Mouse (Mus musculus) liver, adult (tissue): Measurements from ENCODE around the gene Tmem150a.

Experiments used
- GATA4 ChIP-seq: IDR thresholded peaks from 2 replicates; pipeline ENCODE4 v1.6.1; 2014; ENCODE audit warnings: mild to moderate bottlenecking, low read length; ENCODE audit not compliant: insufficient replicate concordance

The Tmem150a gene

DNA sequence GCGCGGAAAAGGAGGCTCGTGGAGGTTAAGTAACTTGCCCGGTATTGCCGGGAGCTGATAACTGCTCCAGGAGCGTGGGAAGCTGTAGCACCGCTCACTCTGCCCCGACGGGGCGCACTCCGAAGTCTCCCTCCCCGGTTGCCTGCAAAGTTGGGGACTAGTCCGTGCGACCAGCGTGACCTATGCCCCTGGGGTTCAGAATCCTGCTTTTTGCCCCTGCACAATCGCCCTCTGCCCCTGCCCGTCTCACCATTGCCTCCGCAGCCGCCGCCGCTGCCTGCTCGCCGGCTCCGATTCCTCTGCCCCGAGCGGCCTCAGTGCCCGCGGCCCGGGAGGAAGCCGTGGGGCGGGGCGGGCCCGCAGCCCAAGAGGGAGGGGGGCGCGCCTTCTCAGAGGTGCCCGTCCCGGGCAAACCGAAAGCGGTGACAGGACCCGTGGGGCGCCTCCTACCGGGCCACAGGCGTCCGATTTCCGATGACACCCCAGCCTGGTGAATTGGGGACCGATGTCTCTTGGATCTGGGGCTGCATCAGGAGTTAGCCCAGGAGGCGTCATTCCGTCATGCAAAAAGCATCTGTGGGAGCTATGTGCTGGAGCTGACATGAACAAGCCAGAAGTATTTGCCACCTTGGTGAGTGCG is 25.0 kb downstream of the Tmem150a start, which contains the start of gene Vamp5:
Gene Vamp5 (minus strand): TSS at position 338 of the 640 bp plus-strand sequence.
- TF ChIP-seq GATA4, result peak; percentile 5; the same call in 1 of the 2 replicates

DNA sequence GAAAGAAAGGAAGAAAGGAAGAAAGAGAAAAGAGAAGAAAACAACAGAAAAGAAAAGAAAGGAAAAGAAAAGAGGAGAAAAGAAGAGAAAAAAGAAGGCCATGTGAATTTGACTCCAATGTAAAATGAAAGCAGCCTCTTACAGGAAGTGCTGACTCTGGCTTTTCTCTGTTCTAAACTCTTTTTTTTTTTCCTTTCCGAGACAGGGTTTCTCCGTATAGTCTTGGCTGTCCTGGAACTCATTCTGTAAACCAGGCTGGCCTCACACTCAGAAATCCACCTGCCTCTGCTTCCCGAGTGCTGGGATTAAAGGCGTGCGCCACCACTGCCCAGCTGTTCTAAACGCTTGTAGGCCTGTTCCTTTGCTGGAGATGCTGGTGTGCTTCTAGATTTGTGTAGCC is 27.2 kb downstream of the Tmem150a start:
- TF ChIP-seq GATA4, result no peak

DNA sequence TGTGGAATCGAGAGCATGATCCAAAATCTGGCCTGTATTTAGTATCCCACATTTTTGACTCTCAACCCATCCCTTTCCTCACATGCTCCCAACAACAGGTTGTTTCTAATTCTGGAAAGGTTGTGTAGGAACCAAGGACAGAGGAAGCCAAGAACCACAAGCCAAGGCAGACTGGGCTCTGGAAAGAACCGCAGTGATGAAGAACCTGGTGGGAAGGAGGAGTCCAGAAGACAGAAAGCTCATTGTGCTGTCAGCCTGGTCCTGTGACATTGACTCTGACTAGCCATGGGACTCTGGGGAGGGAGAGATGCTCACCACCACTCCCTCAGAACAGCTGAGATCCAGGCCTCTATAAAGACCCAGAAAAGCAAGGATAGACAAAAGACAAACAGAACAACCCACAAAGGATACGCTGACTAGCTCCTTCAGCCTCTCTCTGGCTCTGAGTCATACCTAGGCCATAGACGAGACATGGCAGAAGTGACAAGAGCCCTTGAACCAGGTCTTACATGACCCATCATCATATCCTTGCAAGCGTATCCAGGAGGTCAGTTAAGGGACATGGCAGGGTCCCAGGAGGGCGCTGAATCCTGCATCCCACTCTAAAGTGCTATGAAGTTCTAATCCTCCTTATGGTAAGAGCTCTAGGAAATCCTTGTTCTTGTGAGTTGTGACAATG is 28.0 kb downstream of the Tmem150a start:
- TF ChIP-seq GATA4, result no peak

DNA sequence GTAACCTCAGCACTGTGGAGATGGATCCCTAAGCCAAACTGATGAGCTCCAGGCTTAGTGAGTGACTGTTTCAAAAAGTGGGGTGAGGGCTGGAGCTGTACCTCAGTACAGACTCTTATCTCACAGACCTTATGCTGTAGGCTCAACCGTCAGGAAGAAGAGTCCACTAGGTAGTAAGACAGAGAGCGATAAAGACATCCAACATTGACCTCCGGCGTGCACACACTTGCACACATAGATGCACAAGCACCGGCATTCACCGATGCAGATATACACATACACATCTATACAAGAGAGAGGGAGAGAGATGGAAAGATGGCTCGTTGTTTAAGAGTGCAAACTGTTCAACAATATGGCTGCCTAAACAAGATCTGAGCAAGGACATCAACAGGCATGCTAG is 28.7 kb downstream of the Tmem150a start:
- no peak for TF ChIP-seq GATA4

DNA sequence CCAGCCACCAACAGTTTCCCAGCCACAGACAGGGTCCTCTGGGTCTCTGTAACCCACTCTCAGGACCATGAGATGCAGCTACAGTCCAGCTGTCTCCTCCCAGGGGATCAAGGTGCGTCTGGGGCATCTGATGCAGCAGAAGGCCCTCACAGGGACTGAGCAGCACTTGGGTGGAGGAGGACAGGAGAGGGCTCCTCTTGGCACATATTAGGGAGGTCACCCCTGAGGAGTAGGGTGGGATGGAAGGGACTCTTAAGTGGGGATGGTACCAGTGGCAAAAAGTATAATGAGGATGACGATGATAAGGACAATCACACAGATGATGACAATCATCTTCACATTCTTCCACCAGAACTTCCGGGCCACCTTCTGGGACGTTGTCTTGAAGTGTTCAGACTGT is 30.0 kb downstream of the Tmem150a start:
- no peak for TF ChIP-seq GATA4

DNA sequence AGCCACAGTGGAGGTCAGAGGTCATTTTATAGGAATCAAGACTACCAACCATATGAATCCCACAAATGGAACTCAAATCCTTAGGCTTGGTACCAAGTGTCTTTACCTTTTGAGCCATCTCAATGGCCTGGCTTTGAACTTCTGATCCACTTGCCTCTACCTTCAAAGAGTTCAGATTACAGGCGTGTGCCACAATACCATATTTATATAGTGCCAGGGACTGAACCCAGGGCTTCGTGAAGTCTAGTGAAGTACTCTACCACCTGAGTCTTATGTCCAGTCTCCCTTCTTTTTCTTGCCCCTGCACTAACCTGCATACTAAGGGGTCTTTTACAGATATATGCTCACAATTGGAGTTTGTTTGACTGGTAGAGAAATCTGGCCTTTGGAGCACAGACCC is 31.3 kb downstream of the Tmem150a start:
- no peak for TF ChIP-seq GATA4

DNA sequence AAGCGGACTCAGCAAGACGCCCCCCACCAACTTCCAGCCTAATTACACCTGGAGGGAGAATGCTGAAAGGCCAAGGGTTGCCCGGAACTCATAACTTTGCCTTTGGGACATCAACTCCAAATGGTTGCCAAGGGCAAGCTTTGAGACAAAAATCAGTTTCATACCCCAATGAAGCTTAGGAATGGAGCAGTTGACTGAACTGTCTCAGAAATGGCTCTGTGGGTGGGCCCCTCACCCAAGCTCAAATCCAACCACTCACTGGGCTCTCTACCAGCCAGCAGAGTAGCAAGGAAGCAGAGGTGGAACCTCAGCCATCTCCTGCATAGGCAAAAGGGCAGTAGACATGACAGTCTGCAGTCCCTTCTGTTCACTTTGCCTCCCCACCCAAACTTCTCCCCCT is 32.6 kb downstream of the Tmem150a start:
- TF ChIP-seq GATA4, result no peak

DNA sequence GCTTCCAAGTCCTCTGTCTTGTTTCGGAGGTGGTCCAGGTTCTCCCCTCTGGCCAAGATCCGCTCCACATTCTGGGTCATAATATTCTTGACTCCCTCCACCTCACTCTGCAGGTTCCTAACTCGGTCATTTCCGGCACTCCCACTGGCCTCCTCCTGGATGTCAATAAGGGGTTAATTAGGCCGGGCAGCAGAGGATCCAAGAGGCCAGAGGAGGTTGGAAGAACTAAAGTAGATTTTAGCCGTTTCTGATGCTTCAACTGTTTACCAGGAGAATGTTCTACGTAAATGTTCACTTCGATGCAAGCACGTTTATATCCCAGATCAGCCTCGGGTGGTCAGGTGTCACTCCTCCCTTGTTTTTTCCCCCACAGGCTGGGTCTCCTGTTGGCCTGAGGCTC is 33.0 kb downstream of the Tmem150a start:
- no peak for TF ChIP-seq GATA4

DNA sequence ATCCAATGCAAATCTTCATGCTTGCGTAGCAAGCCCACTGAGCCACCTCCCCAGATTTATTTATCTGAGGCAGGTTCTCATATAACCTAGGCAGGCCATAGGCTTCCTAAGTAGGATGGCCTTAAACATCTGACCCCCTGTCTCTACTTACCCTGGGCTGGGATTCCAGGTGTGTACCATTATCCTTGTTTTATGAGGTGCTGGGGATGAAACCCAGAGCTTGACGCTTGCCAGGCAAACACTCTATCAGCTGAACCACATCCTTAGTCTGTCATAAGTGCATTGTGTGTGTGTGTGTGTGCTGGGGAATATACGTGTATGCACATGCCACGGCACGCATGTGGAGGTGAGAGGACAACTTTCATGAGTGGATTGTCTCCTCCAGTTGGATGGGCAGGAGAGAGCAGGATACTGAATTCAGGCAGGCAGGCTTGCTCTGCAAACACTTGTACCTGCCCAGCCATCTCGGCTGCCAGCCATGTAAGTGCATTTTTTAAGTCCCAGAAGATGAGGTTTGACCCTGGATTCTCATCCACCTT is 33.6 kb downstream of the Tmem150a start:
- no peak for TF ChIP-seq GATA4

DNA sequence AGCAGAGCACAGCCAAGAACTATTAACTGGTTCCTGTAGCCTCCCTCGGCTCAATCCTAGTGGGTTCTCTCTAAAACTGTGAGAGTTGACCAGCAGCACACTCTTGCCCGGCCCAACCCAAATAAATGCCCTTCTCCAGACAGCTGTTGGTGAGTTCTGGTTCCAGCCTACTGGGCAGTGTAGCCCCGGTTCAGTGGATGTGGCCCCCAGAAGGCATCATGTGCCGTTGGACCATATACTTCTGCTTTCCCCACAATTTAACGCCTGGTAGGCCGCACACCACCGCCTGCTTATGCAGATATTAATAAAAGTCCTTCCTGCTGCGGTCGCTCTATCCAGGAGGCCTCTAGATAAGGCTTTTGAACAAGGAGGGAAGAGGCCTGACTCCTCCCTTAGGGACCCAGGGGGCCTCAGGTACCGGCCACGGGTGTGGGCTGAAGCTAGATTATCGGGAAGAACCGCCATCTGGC is 34.3 kb downstream of the Tmem150a start:
- TF ChIP-seq GATA4, result no peak

DNA sequence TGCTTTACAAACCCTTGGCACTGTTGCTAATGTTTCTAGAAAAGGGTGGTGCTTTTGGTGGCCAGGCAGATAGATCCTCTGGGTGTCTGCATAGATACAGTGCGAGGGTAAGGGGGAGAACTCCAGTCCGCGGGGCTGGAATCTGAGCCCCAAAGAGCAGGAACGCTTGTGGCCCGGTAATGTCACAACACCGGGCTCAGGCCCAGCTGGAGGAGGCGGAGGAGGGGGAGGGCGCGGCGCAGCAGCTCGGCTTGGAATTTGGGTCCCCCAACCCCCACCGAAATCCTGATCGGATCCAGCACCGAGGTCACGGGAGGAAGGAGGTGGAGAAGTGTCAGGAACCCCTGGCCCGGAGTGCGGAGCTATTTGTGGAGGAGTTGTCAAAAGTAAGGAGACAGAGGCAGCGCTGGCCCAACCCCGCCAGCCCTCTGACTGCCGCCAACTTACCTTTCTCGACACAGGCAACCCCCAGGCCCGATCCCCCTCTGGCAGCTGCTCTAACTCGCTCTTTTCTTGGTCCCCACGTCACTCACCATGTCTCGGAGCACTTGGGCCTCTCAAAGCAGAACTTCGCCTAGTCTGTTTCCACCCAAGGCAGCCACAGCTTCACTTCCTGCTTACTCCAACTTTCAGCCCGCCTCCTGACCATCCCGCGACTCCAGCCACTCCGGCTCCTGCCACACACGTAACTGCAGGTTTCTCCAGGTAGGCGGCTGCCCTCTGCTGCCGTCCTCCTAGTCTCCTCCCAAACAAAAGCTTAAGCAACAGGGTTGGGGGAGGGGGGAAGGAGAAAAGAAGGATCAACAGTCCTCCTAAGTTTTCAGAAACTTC is 34.9 kb downstream of the Tmem150a start, which contains the start of gene Vamp8:
Gene Vamp8 (minus strand): TSS at position 763 of the 831 bp plus-strand sequence.
- peak; percentile 58; the same call in 1 of the 2 replicates for TF ChIP-seq GATA4

DNA sequence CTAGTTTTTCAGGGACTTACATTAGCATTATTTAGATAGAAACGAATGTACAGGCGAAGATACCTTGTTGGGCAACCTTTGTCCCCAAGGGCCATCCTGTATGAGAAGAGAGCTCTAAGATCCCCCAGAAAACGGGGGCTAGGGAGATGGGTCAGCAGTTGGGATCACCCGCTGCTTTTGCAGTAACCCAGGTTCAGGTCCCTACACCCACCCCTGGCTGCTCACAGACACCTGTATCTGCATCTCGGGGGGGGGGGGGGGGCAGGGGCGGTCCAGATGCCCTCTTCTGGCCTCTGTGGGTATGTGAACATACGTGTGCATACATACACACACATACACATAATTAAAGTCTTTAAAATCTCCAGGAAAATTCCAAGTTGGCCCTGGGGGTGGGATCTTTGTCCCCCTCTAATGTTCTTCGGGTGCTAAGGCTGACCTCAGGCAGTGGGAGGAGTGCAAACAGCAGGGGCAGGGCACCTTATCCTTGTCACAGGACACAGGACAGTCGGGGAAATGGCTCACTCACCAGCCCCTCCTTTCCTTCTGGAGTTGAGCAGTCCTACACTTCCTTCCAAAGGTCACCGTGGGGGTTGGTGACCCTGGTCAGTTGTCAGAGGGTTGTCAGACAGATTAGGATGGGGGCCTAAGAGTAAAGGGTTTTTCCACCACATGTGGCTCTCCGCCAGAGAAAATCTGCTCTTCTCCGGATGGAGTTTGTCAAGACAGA is 35.7 kb downstream of the Tmem150a start:
- TF ChIP-seq GATA4, result peak; percentile 96

DNA sequence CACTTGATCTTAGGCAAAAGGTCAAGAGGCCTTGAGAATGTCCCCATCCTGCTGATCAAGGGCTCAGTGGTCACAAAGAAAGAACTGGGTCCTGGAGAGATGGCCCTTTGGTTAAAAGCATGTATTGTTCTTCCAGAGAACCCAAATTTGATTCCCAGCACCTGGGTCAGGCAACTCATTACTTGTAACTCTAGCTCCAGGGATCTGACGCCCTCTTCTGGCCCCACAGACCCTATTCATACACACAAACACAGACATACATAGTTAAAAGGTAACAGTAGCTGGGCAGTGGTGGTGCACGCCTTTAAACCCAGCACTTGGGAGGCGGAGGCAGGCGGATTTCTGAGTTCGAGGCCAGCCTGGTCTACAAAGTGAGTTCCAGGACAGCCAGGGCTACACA is 37.1 kb downstream of the Tmem150a start:
- no peak for TF ChIP-seq GATA4

DNA sequence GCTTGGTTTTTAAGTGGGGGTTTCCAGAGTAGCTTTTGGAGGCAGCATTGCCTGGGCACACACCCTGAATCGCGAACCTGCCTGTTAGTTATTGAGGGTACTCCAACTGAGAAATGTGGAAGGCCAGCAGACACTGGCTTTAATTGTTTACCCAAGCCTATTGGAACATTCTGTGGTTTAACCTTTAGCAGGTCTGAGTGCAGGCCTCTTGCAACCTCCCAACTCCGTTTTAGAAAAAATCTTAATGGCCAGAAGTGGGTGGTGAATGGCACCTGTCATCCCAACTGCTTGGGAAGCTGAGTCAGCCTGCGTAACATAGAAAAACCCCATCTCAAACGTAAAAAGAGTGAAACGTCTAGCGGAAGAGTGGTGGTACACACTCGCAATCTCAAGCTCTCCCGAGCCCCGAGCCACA is 41.6 kb downstream of the Tmem150a start:
- TF ChIP-seq GATA4, result no peak

DNA sequence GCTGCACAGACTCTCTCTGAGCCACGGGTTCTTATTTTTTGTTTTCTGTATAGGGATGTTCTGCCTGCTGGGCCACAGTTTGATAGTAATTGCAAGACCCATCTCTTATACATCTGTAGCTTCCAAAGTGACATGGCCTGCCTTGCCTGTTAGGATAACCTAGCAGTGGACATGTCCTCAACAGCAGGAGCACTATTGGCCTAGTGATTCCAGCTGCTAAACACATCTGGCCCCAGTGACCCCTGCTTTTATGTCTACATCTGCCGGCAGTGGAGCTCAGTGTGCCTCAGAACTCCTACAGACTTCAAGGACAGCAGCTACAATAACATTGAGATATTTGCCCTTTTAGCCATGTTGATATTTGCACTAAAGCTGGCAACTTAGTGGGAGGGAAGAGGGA is 44.7 kb downstream of the Tmem150a start:
- TF ChIP-seq GATA4, result no peak
